Mouse (Mus musculus) CH12.LX (cell line): ENCODE data around the gene Dbndd2. TPM values are rescaled to one million over a fixed set of nuclear protein-coding genes. Genes with fewer than 3 reads are reported as not detected.

ENCODE experiments used
- DNase-seq: peaks from one replicate; pipeline ENCODE4 v3.0.0-alpha.2; 2013; ENCODE audit errors: extremely low read depth
- H3K27ac ChIP-seq: 2 replicates; pipeline ENCODE4 v1.5.1; 2012; ENCODE audit warnings: low read depth, mild to moderate bottlenecking, control low read depth, moderate library complexity; ENCODE audit not compliant: insufficient read depth
- H3K27me3 ChIP-seq: replicated peaks from 2 replicates; pipeline ENCODE3; 2012; ENCODE audit warnings: inconsistent platforms
- H3K36me3 ChIP-seq, 2 experiments: replicated peaks in 1 of 2; 2 replicates each; pipeline versions ENCODE3 to v1.6.1; 2012; ENCODE audit warnings: inconsistent platforms in 1 of 2, low read length in 1 of 2, mild to moderate bottlenecking in 1 of 2, mixed read lengths in 1 of 2, moderate library complexity in 1 of 2; ENCODE audit not compliant: control insufficient read depth in 1 of 2, insufficient read depth in 1 of 2
- H3K4me1 ChIP-seq, 2 experiments: 2 replicates each; pipeline ENCODE4 v1.6.1; 2012; ENCODE audit warnings: inconsistent platforms in 1 of 2, moderate library complexity in 1 of 2; ENCODE audit not compliant: insufficient read depth in 2 of 2, control insufficient read depth in 1 of 2
- H3K4me2 ChIP-seq: 2 replicates; pipeline ENCODE4 v1.6.1; 2012; ENCODE audit warnings: low read depth, mild to moderate bottlenecking, control low read depth; ENCODE audit not compliant: poor library complexity, insufficient read depth, severe bottlenecking
- H3K4me3 ChIP-seq, 3 experiments: fragments of 150-350 bp in 1 of 3; sonication (generic) in 1 of 3; replicated peaks in 1 of 3; 2 replicates each; pipeline versions ENCODE3 to v1.5.1; 2011 to 2012; ENCODE audit warnings: low read depth in 2 of 3, low read length in 2 of 3, mild to moderate bottlenecking in 2 of 3, moderate library complexity in 2 of 3, control low read depth in 1 of 3, improper control_type of control experiment in 1 of 3, inconsistent platforms in 1 of 3, mixed read lengths in 1 of 3; ENCODE audit not compliant: poor library complexity in 1 of 3
- H3K79me2 ChIP-seq: replicated peaks from 2 replicates; pipeline ENCODE4 v1.6.1; 2012; ENCODE audit warnings: mild to moderate bottlenecking, moderate library complexity; ENCODE audit not compliant: control insufficient read depth, poor library complexity, insufficient read depth, severe bottlenecking; ENCODE audit errors: extremely low read depth
- H3K9ac ChIP-seq: 2 replicates; pipeline ENCODE4 v1.6.1; 2012; ENCODE audit warnings: low read depth, mild to moderate bottlenecking, control low read depth, moderate library complexity; ENCODE audit not compliant: insufficient read depth
- H3K9me3 ChIP-seq: replicated peaks from 2 replicates; pipeline ENCODE3; 2012; ENCODE audit warnings: low read length, inconsistent platforms, mixed read lengths
- CHD1 ChIP-seq: IDR thresholded peaks from 2 replicates; pipeline ENCODE4 v1.6.1; 2012; ENCODE audit warnings: low read depth, low read length, improper control_type of control experiment, inconsistent platforms
- CHD2 ChIP-seq: IDR thresholded peaks from 2 replicates; pipeline ENCODE4 v1.6.1; 2011; ENCODE audit warnings: low read length, improper control_type of control experiment
- E2F4 ChIP-seq: IDR thresholded peaks from 2 replicates; pipeline ENCODE4 v1.6.1; 2011; ENCODE audit warnings: low read depth, low read length, improper control_type of control experiment; ENCODE audit not compliant: insufficient replicate concordance
- ELF1 ChIP-seq: IDR thresholded peaks from 2 replicates; pipeline ENCODE4 v1.6.1; 2014; ENCODE audit warnings: low read depth, mild to moderate bottlenecking, inconsistent platforms, low read length, improper control_type of control experiment
- EP300 ChIP-seq: IDR thresholded peaks from 2 replicates; pipeline ENCODE4 v1.6.1; 2011; ENCODE audit warnings: low read length, improper control_type of control experiment
- ETS1 ChIP-seq: conservative IDR thresholded peaks from 2 replicates; pipeline ENCODE4 v1.6.1; 2012; ENCODE audit warnings: low read depth, mild to moderate bottlenecking, inconsistent platforms, low read length, improper control_type of control experiment, moderate library complexity
- GABPA ChIP-seq: IDR thresholded peaks from 2 replicates; pipeline ENCODE4 v1.6.1; 2012; ENCODE audit warnings: low read depth, low read length, improper control_type of control experiment, inconsistent platforms; ENCODE audit not compliant: insufficient replicate concordance
- HCFC1 ChIP-seq: IDR thresholded peaks from 2 replicates; pipeline ENCODE4 v1.6.1; 2012; ENCODE audit warnings: low read depth, mild to moderate bottlenecking, inconsistent platforms, low read length, improper control_type of control experiment
- JUN ChIP-seq: IDR thresholded peaks from 2 replicates; pipeline ENCODE4 v1.6.1; 2011; ENCODE audit warnings: low read depth, mild to moderate bottlenecking, low read length, improper control_type of control experiment, moderate library complexity; ENCODE audit not compliant: insufficient read depth
- KAT2A ChIP-seq: IDR thresholded peaks from 2 replicates; pipeline ENCODE4 v1.6.1; 2012; ENCODE audit warnings: low read length, improper control_type of control experiment, inconsistent platforms; ENCODE audit not compliant: insufficient replicate concordance
- MAFK ChIP-seq: IDR thresholded peaks from 2 replicates; pipeline ENCODE4 v1.6.1; 2011; ENCODE audit warnings: low read length, improper control_type of control experiment; ENCODE audit not compliant: insufficient replicate concordance
- MAZ ChIP-seq: IDR thresholded peaks from 2 replicates; pipeline ENCODE4 v1.6.1; 2012; ENCODE audit warnings: low read depth, mild to moderate bottlenecking, inconsistent platforms, low read length, improper control_type of control experiment, moderate library complexity
- MEF2A ChIP-seq: IDR thresholded peaks from 2 replicates; pipeline ENCODE4 v1.6.1; 2014; ENCODE audit warnings: low read depth, mild to moderate bottlenecking, inconsistent platforms, low read length, improper control_type of control experiment, borderline replicate concordance
- MYC ChIP-seq: IDR thresholded peaks from 2 replicates; pipeline ENCODE4 v1.6.1; 2011; ENCODE audit warnings: low read depth, mild to moderate bottlenecking, improper control_type of control experiment, low read length
- NRF1 ChIP-seq: IDR thresholded peaks from 2 replicates; pipeline ENCODE4 v1.6.1; 2014; ENCODE audit warnings: low read depth, mild to moderate bottlenecking, inconsistent platforms, low read length, improper control_type of control experiment, moderate library complexity
- PAX5 ChIP-seq: IDR thresholded peaks from 2 replicates; pipeline ENCODE4 v1.6.1; 2012; ENCODE audit warnings: low read length, inconsistent platforms, mixed read lengths
- POLR2AphosphoS2 ChIP-seq: IDR thresholded peaks from 2 replicates; pipeline ENCODE4 v1.6.1; 2011; ENCODE audit warnings: low read depth, low read length, improper control_type of control experiment
- RAD21 ChIP-seq: IDR thresholded peaks from 2 replicates; pipeline ENCODE4 v1.6.1; 2011; ENCODE audit warnings: low read depth, mild to moderate bottlenecking, low read length, improper control_type of control experiment, moderate library complexity
- RCOR1 ChIP-seq: conservative IDR thresholded peaks from 2 replicates; pipeline ENCODE4 v1.6.1; 2012; ENCODE audit warnings: low read depth, mild to moderate bottlenecking, inconsistent platforms, low read length, improper control_type of control experiment
- SIN3A ChIP-seq: IDR thresholded peaks from 2 replicates; pipeline ENCODE4 v1.6.1; 2012; ENCODE audit warnings: low read length, improper control_type of control experiment, inconsistent platforms
- SMC3 ChIP-seq: IDR thresholded peaks from 2 replicates; pipeline ENCODE4 v1.6.1; 2011; ENCODE audit warnings: low read depth, low read length, improper control_type of control experiment
- UBTF ChIP-seq: IDR thresholded peaks from 2 replicates; pipeline ENCODE4 v1.6.1; 2012; ENCODE audit warnings: low read depth, mild to moderate bottlenecking, inconsistent platforms, low read length, improper control_type of control experiment, moderate library complexity
- USF1 ChIP-seq: IDR thresholded peaks from 2 replicates; pipeline ENCODE4 v1.6.1; 2014; ENCODE audit warnings: low read depth, mild to moderate bottlenecking, inconsistent platforms, low read length, improper control_type of control experiment
- USF2 ChIP-seq: conservative IDR thresholded peaks from 2 replicates; pipeline ENCODE4 v1.6.1; 2011; ENCODE audit warnings: low read depth, low read length, improper control_type of control experiment
- ZC3H11A ChIP-seq: IDR thresholded peaks from 2 replicates; pipeline ENCODE4 v1.6.1; 2012; ENCODE audit warnings: low read depth, mild to moderate bottlenecking, inconsistent platforms, low read length, improper control_type of control experiment
- ZKSCAN1 ChIP-seq: IDR thresholded peaks from 2 replicates; pipeline ENCODE4 v1.6.1; 2012; ENCODE audit warnings: low read depth, inconsistent platforms, low read length, improper control_type of control experiment, borderline replicate concordance
- ZMIZ1 ChIP-seq: IDR thresholded peaks from 2 replicates; pipeline ENCODE4 v1.6.1; 2012; ENCODE audit warnings: low read depth, mild to moderate bottlenecking, inconsistent platforms, low read length, improper control_type of control experiment
- dilution Hi-C: fragments of 300-500 bp; cut with MboI; formaldehyde crosslinking; loops from 2 replicates; pipeline ENCODE4 v1.14.3; 2020; ENCODE audit warnings: low sequenced_read_pairs; ENCODE audit not compliant: extremely low pct_unique_long_range_greater_than_20kb, extremely low pct_ligation_motif_present
- in situ Hi-C: fragments of 300-500 bp; cut with MboI; formaldehyde crosslinking; loops from 3 replicates; pipeline ENCODE4 v1.14.3; 2019; ENCODE audit warnings: low sequenced_read_pairs, low pct_ligation_motif_present, low pct_unique_long_range_greater_than_20kb, mixed read lengths
- polyA plus RNA-seq: library from polyadenylated mRNA; unstranded; fragments of >175 nt; gene quantifications from 2 replicates; pipeline ENCODE4 v1.2.1, GENCODE M21; 2012; ENCODE audit warnings: low read depth; ENCODE audit not compliant: insufficient read length
- total RNA-seq, 2 experiments: library from RNA; depleted of rRNA; stranded (reverse); fragments of 300-350 nt in 1 of 2; fragments of >200 nt in 1 of 2; gene quantifications; 2 replicates each; pipeline ENCODE4 v1.2.3; 2012 to 2014

The Dbndd2 gene
- total and polyA plus RNA-seq, 3 experiments = 0.53 to 5.7 TPM; not detected in 1

GRCm38 (mm10) chr2:164510621-164511190, 24.8 kb downstream of the Dbndd2 start:
- in situ Hi-C loops = no loop called here
- no peaks in the 10 kb centered on the region for H3K79me2 ChIP-seq
- dilution Hi-C loops = no loop called here
- no peak overlapping the region for H3K27ac ChIP-seq
- no peak overlapping the region for H3K4me3 ChIP-seq
- H3K27me3 ChIP-seq = no peaks in the 10 kb centered on the region
- no peaks in the 10 kb centered on the region for H3K4me1 ChIP-seq
- TF ChIP-seq USF1 = no peak
- TF ChIP-seq CHD2 = no peak
- TF ChIP-seq CHD1 = no peak
- TF ChIP-seq E2F4 = no peak
- no peak for TF ChIP-seq ELF1
- no peak for TF ChIP-seq MEF2A
- no peak for TF ChIP-seq ZMIZ1
- TF ChIP-seq RAD21 = no peak
- TF ChIP-seq PAX5 = no peak
- TF ChIP-seq UBTF = no peak
- H3K9me3 ChIP-seq = no peaks in the 10 kb centered on the region
- H3K4me2 ChIP-seq = no peak overlapping the region
- H3K9ac ChIP-seq = no peak overlapping the region
- no peak for DNase-seq
- peaks cover 25 to 52% of the 10 kb centered on the region in 2 experiments for H3K36me3 ChIP-seq

DNA sequence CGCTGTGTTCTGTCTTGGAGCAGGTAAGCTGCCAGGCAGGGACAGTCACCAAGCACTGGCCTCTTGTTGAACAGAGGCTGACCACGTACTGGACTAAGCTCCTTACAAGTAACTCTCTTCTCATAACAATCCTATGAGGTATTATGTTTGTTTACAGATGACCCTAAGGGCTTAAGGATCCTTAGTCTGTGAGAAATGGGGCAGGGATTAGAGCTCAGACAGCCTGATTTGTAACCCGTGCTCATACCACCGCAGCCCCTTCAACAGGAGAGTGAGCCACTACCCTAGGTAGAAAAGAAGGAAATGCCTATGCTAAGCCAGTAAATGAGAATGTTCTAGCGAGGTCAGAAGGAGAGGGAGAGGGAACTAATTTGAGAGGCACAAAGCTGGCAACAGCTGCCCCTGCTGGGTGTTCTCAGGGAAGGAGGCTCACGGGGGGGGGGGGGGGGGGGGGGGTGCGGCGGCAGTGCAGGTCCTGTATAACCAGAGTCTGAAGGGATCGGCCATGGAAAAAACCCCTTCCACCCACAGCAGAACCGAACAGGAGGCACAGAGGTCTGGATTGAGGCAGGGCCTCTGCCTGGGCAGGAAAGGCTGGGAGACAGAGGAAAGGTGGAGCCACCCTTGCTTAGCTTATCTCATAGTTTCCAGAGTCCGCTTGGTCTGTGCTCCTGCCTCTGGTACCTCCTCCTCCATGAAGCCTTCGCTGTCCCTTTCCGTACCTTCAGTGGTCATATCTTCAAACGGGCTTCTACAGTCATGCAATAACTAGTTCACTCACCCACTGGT, 26.4 kb downstream of the Dbndd2 start:
- Histone ChIP-seq H3K9me3 (peaks cover 7% of the 10 kb centered on the region), H3K9ac (no peak overlapping the region), H3K4me2 (no peak overlapping the region), H3K4me3 (no peak overlapping the region), H3K27ac (no peak overlapping the region), H3K36me3 (peaks cover 11 to 37% of the 10 kb centered on the region in 2 experiments), H3K27me3 (no peaks in the 10 kb centered on the region), H3K4me1 (no peaks in the 10 kb centered on the region), H3K79me2 (no peaks in the 10 kb centered on the region)
- dilution Hi-C loops = no loop called here
- no peak for TF ChIP-seq UBTF
- no peak for TF ChIP-seq POLR2AphosphoS2
- TF ChIP-seq ETS1 = no peak
- no peak for TF ChIP-seq GABPA
- TF ChIP-seq SMC3 = no peak
- TF ChIP-seq SIN3A = no peak
- no peak for TF ChIP-seq MAFK
- TF ChIP-seq ZC3H11A = no peak
- no peak for TF ChIP-seq MYC
- TF ChIP-seq ZKSCAN1 = no peak
- no peak for TF ChIP-seq JUN
- TF ChIP-seq KAT2A = no peak
- no peak for TF ChIP-seq RCOR1
- TF ChIP-seq USF1 = no peak
- TF ChIP-seq MEF2A = no peak
- no peak for TF ChIP-seq EP300
- TF ChIP-seq USF2 = no peak
- TF ChIP-seq MAZ = no peak
- TF ChIP-seq HCFC1 = no peak
- TF ChIP-seq NRF1 = no peak
- no peak for DNase-seq
- in situ Hi-C loops = no loop called here
